Mouse (Mus musculus) liver, embryonic 16.5 days (tissue): ENCODE measurements at regions not wholly inside any gene's neighbourhood (a gene's known extent, or its start where the extent isn't known, plus 50 kb on each side); places are given as distances from the start of the nearest gene placed in this dataset.

ENCODE experiments used
- ATAC-seq: fragments of 200-750 bp; cut with Nextera tagmentation; 2 replicates; pipeline ENCODE4 v1.8.0; 2017; ENCODE audit warnings: low read depth, mild to moderate bottlenecking, moderate number of reproducible peaks, moderate library complexity
- H3K27ac ChIP-seq: fragments of 300-500 bp; sonication (generic); 2 replicates; pipeline ENCODE4 v1.5.1; 2014; ENCODE audit warnings: mild to moderate bottlenecking, low read length
- H3K27me3 ChIP-seq: fragments of 300-500 bp; sonication (generic); 2 replicates; pipeline ENCODE4 v1.6.1; 2014; ENCODE audit warnings: low read depth, low read length, mixed read lengths; ENCODE audit not compliant: control insufficient read depth, insufficient read depth
- H3K36me3 ChIP-seq: fragments of 300-500 bp; sonication (generic); 2 replicates; pipeline ENCODE4 v1.6.1; 2014; ENCODE audit warnings: mild to moderate bottlenecking; ENCODE audit not compliant: control insufficient read depth, insufficient read depth
- H3K4me1 ChIP-seq: fragments of 300-500 bp; sonication (generic); 2 replicates; pipeline ENCODE4 v1.6.1; 2014; ENCODE audit warnings: low read depth, low read length, mixed read lengths; ENCODE audit not compliant: control insufficient read depth
- H3K4me2 ChIP-seq: fragments of 300-500 bp; sonication (generic); 2 replicates; pipeline ENCODE4 v1.6.1; 2014; ENCODE audit warnings: low read depth, low read length, mixed read lengths
- H3K4me3 ChIP-seq: fragments of 300-500 bp; sonication (generic); 2 replicates; pipeline ENCODE4 v1.5.1; 2014; ENCODE audit warnings: low read depth, mild to moderate bottlenecking, low read length
- H3K9ac ChIP-seq: fragments of 300-500 bp; sonication (generic); 2 replicates; pipeline ENCODE4 v1.6.1; 2014; ENCODE audit warnings: low read depth, low read length
- H3K9me3 ChIP-seq: fragments of 300-500 bp; sonication (generic); replicated peaks from 2 replicates; pipeline ENCODE4 v1.6.1; 2016; ENCODE audit warnings: low read length; ENCODE audit not compliant: control insufficient read depth
- WGBS: fragments of 180-500 bp; shearing (Covaris S2); extraction: QIAGEN DNeasy Blood & Tissue Kit; methylation state at CpG from one replicate; pipeline ENCODE4 v1.1.7; 2014; ENCODE audit not compliant: insufficient replicate concordance; 5-methylcytosine and 5-hydroxymethylcytosine counted together

DNA sequence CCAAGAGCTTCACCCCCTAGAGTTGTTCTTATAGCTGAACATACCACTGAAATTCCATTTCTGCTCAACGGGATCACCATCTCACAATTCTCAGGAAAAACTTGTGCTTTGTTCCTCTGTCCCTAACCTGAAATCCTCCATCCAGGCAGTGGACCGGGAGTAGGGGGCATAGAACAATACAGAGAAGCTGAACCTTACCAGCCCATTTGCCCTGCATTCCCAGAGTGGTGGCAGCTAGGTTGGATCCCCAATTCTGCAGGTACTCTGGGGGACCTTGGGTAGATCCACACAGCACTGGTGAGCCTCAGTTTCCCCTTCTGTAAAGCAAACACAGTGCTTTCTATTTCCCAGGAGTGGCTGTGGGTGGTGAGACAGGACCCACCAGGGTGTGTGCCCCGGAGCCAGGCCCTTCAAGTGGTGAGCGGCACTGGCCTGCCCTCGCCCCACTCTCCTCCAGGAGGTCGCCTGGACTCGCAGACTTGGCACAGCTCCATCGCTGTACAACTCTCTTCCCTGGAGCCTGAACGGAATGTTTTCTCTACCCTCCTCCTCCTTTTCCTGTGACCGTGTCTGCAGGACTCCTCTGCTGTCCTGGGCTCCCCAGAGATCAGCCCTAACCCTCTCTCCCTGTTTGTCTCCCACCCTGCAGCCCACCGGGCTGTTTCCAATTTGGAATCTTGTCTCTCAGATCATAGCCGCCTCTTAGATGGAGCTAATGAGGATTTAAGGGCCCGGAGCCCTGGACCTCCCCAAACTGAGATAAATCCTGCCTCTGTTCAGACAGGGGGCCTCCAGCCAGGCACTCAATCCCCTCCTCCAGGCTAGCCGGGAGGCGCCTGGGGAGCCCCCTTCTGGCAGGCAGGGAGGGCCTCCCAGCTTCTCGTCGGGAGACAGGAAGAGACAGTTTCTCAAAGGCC, 52.3 kb upstream of the Cux1 start:
- no peak overlapping the region for H3K4me2 ChIP-seq
- H3K9ac ChIP-seq: no peak overlapping the region
- H3K9me3 ChIP-seq: no peaks in the 10 kb centered on the region
- H3K4me3 ChIP-seq: no peak overlapping the region
- no peak overlapping the region for H3K27ac ChIP-seq
- no peaks in the 10 kb centered on the region for H3K36me3 ChIP-seq
- ATAC-seq: no peak
- 32% methylated on average over 17 of the region's 17 CpGs for WGBS
- H3K4me1 ChIP-seq: peaks cover 9% of the 10 kb centered on the region
- peaks cover 5% of the 10 kb centered on the region for H3K27me3 ChIP-seq

DNA sequence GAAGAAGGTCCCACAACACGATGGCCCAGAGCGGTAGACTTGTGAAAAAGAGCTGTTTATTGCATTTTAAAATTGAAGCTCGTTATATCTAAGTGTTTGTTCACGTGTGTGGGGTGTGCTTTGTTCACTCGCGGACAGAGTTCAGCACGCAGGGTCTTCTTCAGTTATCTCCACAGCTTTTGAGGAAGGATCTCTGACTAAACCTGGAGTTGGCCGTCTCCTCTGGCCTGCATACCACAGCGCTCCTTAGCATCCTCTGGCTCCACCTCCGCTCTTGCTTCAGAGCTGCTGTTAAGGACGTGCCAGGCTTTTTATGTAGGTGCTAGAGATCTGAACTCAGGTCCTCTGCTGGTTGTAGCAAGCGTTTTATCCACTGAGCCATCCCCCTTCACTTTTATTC, 52.9 kb upstream of the Cux1 start:
- no peaks in the 10 kb centered on the region for H3K9me3 ChIP-seq
- H3K4me3 ChIP-seq: no peak overlapping the region
- peaks cover 5% of the 10 kb centered on the region for H3K27me3 ChIP-seq
- H3K36me3 ChIP-seq: no peaks in the 10 kb centered on the region
- no peak overlapping the region for H3K9ac ChIP-seq
- no peak overlapping the region for H3K27ac ChIP-seq
- no peak for ATAC-seq
- peaks cover 9% of the 10 kb centered on the region for H3K4me1 ChIP-seq
- no peak overlapping the region for H3K4me2 ChIP-seq
- WGBS: 18% methylated on average over 12 of the region's 12 CpGs

GRCm38 (mm10) chr5:136621336-136622125, 54.2 kb upstream of the Cux1 start:
- Histone ChIP-seq H3K4me2 (no peak overlapping the region), H3K9me3 (no peaks in the 10 kb centered on the region), H3K9ac (no peak overlapping the region), H3K4me3 (no peak overlapping the region), H3K27me3 (peaks cover 5% of the 10 kb centered on the region), H3K36me3 (no peaks in the 10 kb centered on the region), H3K4me1 (peaks cover 9% of the 10 kb centered on the region), H3K27ac (no peak overlapping the region)
- 28% methylated on average over 4 of the region's 4 CpGs for WGBS
- ATAC-seq: no peak

DNA sequence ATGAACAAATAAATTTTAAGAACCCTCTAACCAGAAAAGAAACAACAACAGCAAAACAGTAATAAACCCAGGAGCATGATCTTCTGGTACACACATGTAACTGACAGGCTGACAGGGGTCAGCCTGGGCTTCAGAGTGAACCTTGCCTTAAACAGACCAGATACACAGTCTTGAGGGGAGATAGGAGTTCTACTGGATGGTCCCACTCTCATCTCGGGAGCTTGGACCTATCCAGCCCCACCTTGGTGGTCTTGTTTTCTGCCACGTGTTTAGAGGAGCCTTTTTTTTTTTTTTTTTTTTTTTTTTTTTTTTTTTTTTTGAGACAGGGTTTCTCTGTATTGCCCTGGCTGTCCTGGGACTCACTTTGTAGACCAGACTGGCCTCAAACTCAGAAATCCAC, 54.9 kb upstream of the Cux1 start:
- Histone ChIP-seq H3K4me1 (peaks cover 9% of the 10 kb centered on the region), H3K9ac (no peak overlapping the region), H3K9me3 (no peaks in the 10 kb centered on the region), H3K27ac (no peak overlapping the region), H3K27me3 (peaks cover 5% of the 10 kb centered on the region), H3K4me3 (no peak overlapping the region), H3K36me3 (no peaks in the 10 kb centered on the region), H3K4me2 (no peak overlapping the region)
- ATAC-seq: no peak
- 22% methylated on average over 2 of the region's 2 CpGs for WGBS

GRCm38 (mm10) chr5:136622721-136623542, 55.6 kb upstream of the Cux1 start:
- H3K4me1 ChIP-seq: peaks cover 9% of the 10 kb centered on the region
- peaks cover 5% of the 10 kb centered on the region for H3K27me3 ChIP-seq
- ATAC-seq: peak; percentile 81
- whole genome bisulfite sequencing: 3% methylated on average over 43 of the region's 43 CpGs
- no peaks in the 10 kb centered on the region for H3K36me3 ChIP-seq
- H3K4me3 ChIP-seq: peak overlapping the region; percentile 61
- H3K9ac ChIP-seq: peak overlapping the region; percentile 45; the same call in 1 of the 2 replicates
- peak overlapping the region; percentile 80 for H3K4me2 ChIP-seq
- no peaks in the 10 kb centered on the region for H3K9me3 ChIP-seq
- no peak overlapping the region for H3K27ac ChIP-seq

DNA sequence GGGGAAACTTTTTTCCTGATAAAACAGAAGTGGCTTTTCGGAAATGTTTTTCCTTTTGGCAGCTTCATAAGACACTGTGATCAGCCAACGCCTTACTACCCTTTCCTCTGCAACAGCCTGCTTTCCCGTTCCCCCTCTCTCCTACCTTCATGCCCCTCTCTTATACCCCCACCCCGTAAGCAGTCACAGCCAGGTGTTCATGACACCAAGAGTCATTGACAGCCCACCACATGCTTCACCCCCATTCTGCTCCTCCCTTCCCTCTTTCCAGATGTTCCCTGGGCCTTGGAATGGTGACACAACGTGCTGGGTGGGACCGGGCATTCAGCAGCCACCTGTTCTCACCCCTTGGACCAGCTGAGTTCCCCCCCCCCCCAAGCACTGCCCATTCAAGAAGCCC, 56.5 kb upstream of the Cux1 start:
- no peak for ATAC-seq
- WGBS: 50% methylated on average over 6 of the region's 6 CpGs
- no peaks in the 10 kb centered on the region for H3K9me3 ChIP-seq

DNA sequence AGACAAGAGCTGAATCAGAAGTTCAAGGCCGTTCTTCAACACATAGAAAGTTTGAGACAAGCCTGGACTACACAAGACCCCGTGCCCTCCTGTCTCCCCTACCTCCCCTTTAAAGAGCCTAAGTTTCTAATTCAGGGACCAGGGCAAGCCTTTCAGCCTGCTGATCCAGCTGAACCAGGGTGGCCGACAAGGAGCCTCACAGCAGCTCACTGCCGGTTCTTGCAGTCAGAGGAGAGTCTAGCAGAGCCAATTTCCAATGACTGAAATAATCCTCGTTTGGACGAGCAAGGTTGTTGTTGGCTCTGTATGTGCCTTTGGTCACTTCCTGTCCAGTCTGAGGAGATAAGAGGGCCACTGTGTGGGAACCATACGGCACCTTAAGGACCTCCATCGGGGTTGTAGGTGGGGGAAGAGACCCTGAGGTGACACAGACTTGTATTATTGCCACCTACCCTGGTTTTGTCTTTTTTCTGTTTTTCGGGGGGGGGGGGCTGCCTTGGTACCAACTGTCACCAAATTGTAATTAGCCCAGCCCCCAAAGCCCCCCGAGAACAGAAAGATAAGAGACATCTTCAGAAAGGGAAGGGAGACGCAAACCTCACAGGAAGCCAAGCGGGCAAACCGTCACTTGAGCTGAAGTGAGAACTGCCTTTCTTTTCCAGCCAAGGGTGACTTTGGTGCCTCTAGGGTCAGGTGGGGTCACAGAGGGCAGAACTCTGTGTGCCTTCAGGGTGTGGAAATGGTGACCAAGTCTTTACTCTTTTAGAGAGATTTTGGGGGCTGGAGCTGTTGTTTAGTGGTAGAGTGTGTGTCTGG, 58.1 kb upstream of the Cux1 start:
- H3K27ac ChIP-seq: peak overlapping the region; percentile 38; the same call in 1 of the 2 replicates
- H3K9me3 ChIP-seq: no peaks in the 10 kb centered on the region
- WGBS: 22% methylated on average over 13 of the region's 13 CpGs
- no peak overlapping the region for H3K4me3 ChIP-seq
- H3K36me3 ChIP-seq: no peaks in the 10 kb centered on the region
- H3K4me2 ChIP-seq: no peak overlapping the region
- ATAC-seq: no peak
- H3K27me3 ChIP-seq: peaks cover 3% of the 10 kb centered on the region
- H3K4me1 ChIP-seq: peaks cover 9% of the 10 kb centered on the region
- H3K9ac ChIP-seq: no peak overlapping the region

More for the DNA sequence above, 56.5 kb upstream of the Cux1 start:
- Histone ChIP-seq H3K27ac (no peak overlapping the region), H3K27me3 (peaks cover 5% of the 10 kb centered on the region), H3K4me3 (no peak overlapping the region), H3K4me2 (no peak overlapping the region), H3K36me3 (no peaks in the 10 kb centered on the region), H3K4me1 (peaks cover 9% of the 10 kb centered on the region), H3K9ac (no peak overlapping the region)

GRCm38 (mm10) chr5:136626142-136626771, 59.0 kb upstream of the Cux1 start:
- 18% methylated on average over 4 of the region's 4 CpGs for WGBS
- no peak for ATAC-seq
- no peaks in the 10 kb centered on the region for H3K9me3 ChIP-seq

More at GRCm38 (mm10) chr5:136626142-136626771, 59.0 kb upstream of the Cux1 start:
- H3K9ac ChIP-seq: no peak overlapping the region
- no peak overlapping the region for H3K4me3 ChIP-seq
- H3K4me1 ChIP-seq: peaks cover 7% of the 10 kb centered on the region
- H3K36me3 ChIP-seq: no peaks in the 10 kb centered on the region
- no peak overlapping the region for H3K27ac ChIP-seq
- H3K4me2 ChIP-seq: no peak overlapping the region
- H3K27me3 ChIP-seq: no peaks in the 10 kb centered on the region; the same call in 1 of the 2 replicates
